Mouse (Mus musculus) hindbrain, postnatal 0 days (tissue): Measurements from ENCODE around the gene Runx3. TPM values are rescaled to one million over a fixed set of nuclear protein-coding genes. Genes with fewer than 3 reads are reported as not detected.

Experiments used
- ATAC-seq: fragments of 200-750 bp; cut with Nextera tagmentation; 2 replicates; pipeline ENCODE4 v1.8.0; 2017; ENCODE audit warnings: mild to moderate bottlenecking, moderate TSS enrichment, moderate library complexity
- DNase-seq: peaks from one replicate; pipeline ENCODE4 v3.0.0-alpha.2; 2015; ENCODE audit warnings: low spot score
- H3K27ac ChIP-seq: fragments of 300-500 bp; sonication (generic); 2 replicates; pipeline ENCODE4 v1.5.1; 2014; ENCODE audit warnings: mild to moderate bottlenecking
- H3K27me3 ChIP-seq: fragments of 300-500 bp; sonication (generic); 2 replicates; pipeline ENCODE4 v1.6.1; 2014; ENCODE audit warnings: low read length, mixed read lengths; ENCODE audit not compliant: insufficient read depth
- H3K36me3 ChIP-seq: fragments of 300-500 bp; sonication (generic); 2 replicates; pipeline ENCODE4 v1.6.1; 2014; ENCODE audit warnings: low read length, mixed read lengths; ENCODE audit not compliant: insufficient read depth
- H3K4me1 ChIP-seq: fragments of 300-500 bp; sonication (generic); 2 replicates; pipeline ENCODE4 v1.6.1; 2014; ENCODE audit warnings: antibody characterized with exemption, low read length, mixed read lengths; ENCODE audit not compliant: insufficient read depth
- H3K4me2 ChIP-seq: fragments of 300-500 bp; sonication (generic); 2 replicates; pipeline ENCODE4 v1.6.1; 2014; ENCODE audit warnings: low read depth, mild to moderate bottlenecking, low read length, moderate library complexity, mixed read lengths
- H3K4me3 ChIP-seq: fragments of 300-500 bp; sonication (generic); 2 replicates; pipeline ENCODE4 v1.5.1; 2014; ENCODE audit warnings: low read length
- H3K9ac ChIP-seq: fragments of 300-500 bp; sonication (generic); replicated peaks from 2 replicates; pipeline ENCODE4 v1.6.1; 2014; ENCODE audit warnings: mild to moderate bottlenecking, low read length, moderate library complexity, mixed read lengths
- H3K9me3 ChIP-seq: fragments of 300-500 bp; sonication (generic); 2 replicates; pipeline ENCODE4 v1.6.1; 2016; ENCODE audit warnings: low read length, mixed read lengths
- CTCF ChIP-seq: IDR thresholded peaks from 2 replicates; pipeline ENCODE4 v1.5.1; 2016; ENCODE audit warnings: antibody characterized with exemption, control low read depth, low read depth
- WGBS: fragments of 180-500 bp; shearing (Covaris S2); extraction: QIAGEN DNeasy Blood & Tissue Kit; methylation state at CpG from one replicate; pipeline ENCODE4 v1.1.7; 2014; 5-methylcytosine and 5-hydroxymethylcytosine counted together
- polyA plus RNA-seq: library from polyadenylated mRNA; unstranded; fragments of >200 nt; fragmentation: Nextera tagmentation; extraction: Ambion mirVana; gene quantifications from 2 replicates; pipeline ENCODE4 v1.2.1, GENCODE M21; 2015
- total RNA-seq: library from RNA; depleted of rRNA; stranded (reverse); fragments of >200 nt; gene quantifications from 2 replicates; pipeline ENCODE4 v1.2.3, GENCODE M21; 2014

Gene Runx3
- total and polyA plus RNA-seq, 2 experiments from 2014 or later: not detected

GRCm38 (mm10) chr4:135124732-135125131, 4.3 kb downstream of the Runx3 start:
- ATAC-seq (no peak), DNase-seq (no peak)
- H3K27ac ChIP-seq: no peak overlapping the region
- TF ChIP-seq CTCF: no peak
- H3K36me3 ChIP-seq: no peaks in the 10 kb centered on the region
- H3K9ac ChIP-seq: no peak overlapping the region
- no peaks in the 10 kb centered on the region for H3K4me1 ChIP-seq
- no peaks in the 10 kb centered on the region for H3K27me3 ChIP-seq
- no peak overlapping the region for H3K4me3 ChIP-seq
- no peaks in the 10 kb centered on the region for H3K9me3 ChIP-seq
- no peak overlapping the region for H3K4me2 ChIP-seq
- 95% methylated on average over 6 of the region's 6 CpGs for WGBS

GRCm38 (mm10) chr4:135125152-135125551, 4.7 kb downstream of the Runx3 start:
- H3K27ac ChIP-seq: no peak overlapping the region
- no peak for ATAC-seq
- no peaks in the 10 kb centered on the region for H3K9me3 ChIP-seq
- no peak overlapping the region for H3K9ac ChIP-seq
- no peak overlapping the region for H3K4me2 ChIP-seq
- H3K4me1 ChIP-seq: no peaks in the 10 kb centered on the region
- no peak for DNase-seq
- no peak overlapping the region for H3K4me3 ChIP-seq
- no peaks in the 10 kb centered on the region for H3K27me3 ChIP-seq
- no peak for TF ChIP-seq CTCF
- H3K36me3 ChIP-seq: no peaks in the 10 kb centered on the region
- WGBS: 84% methylated on average over 3 of the region's 3 CpGs

- TF ChIP-seq CTCF: no peak
- Histone ChIP-seq H3K36me3 (no peaks in the 10 kb centered on the region), H3K27ac (no peak overlapping the region), H3K27me3 (no peaks in the 10 kb centered on the region), H3K4me2 (no peak overlapping the region), H3K4me3 (no peak overlapping the region), H3K9ac (no peak overlapping the region), H3K9me3 (no peaks in the 10 kb centered on the region), H3K4me1 (no peaks in the 10 kb centered on the region)
- WGBS: 68% methylated on average over 5 of the region's 5 CpGs
- DNase-seq (no peak), ATAC-seq (no peak)
These were observed 5.9 kb downstream of the Runx3 start for GRCm38 (mm10) chr4:135126385-135126784.

GRCm38 (mm10) chr4:135128841-135129520, 8.5 kb downstream of the Runx3 start:
- DNase-seq (peak; percentile 54), ATAC-seq (peak; percentile 53; the same call in 1 of the 2 replicates)
- TF ChIP-seq CTCF: no peak
- Histone ChIP-seq H3K27ac (no peak overlapping the region), H3K4me3 (peak overlapping the region; percentile 29), H3K9ac (0 out of 2 replicates have a peak overlapping the region, but pooled peaks have one; percentile 13), H3K9me3 (no peaks in the 10 kb centered on the region), H3K4me1 (no peaks in the 10 kb centered on the region), H3K27me3 (no peaks in the 10 kb centered on the region), H3K36me3 (no peaks in the 10 kb centered on the region), H3K4me2 (peak overlapping the region; percentile 53)
- WGBS: 22% methylated on average over 22 of the region's 22 CpGs

GRCm38 (mm10) chr4:135130156-135130555, 9.7 kb downstream of the Runx3 start:
- Histone ChIP-seq H3K4me3 (no peak overlapping the region), H3K36me3 (no peaks in the 10 kb centered on the region), H3K27me3 (no peaks in the 10 kb centered on the region), H3K9me3 (no peaks in the 10 kb centered on the region), H3K4me2 (no peak overlapping the region), H3K4me1 (no peaks in the 10 kb centered on the region), H3K9ac (no peak overlapping the region), H3K27ac (no peak overlapping the region)
- no peak for TF ChIP-seq CTCF
- ATAC-seq (no peak), DNase-seq (no peak)
- 90% methylated on average over 6 of the region's 6 CpGs for WGBS

GRCm38 (mm10) chr4:135131145-135131544, 10.7 kb downstream of the Runx3 start:
- Histone ChIP-seq H3K9ac (no peak overlapping the region), H3K36me3 (no peaks in the 10 kb centered on the region), H3K27ac (no peak overlapping the region), H3K9me3 (no peaks in the 10 kb centered on the region), H3K4me2 (no peak overlapping the region), H3K27me3 (no peaks in the 10 kb centered on the region), H3K4me1 (no peaks in the 10 kb centered on the region), H3K4me3 (no peak overlapping the region)
- DNase-seq: no peak
- no peak for ATAC-seq
- 80% methylated on average over 6 of the region's 6 CpGs for WGBS
- TF ChIP-seq CTCF: no peak

GRCm38 (mm10) chr4:135132797-135133196, 12.3 kb downstream of the Runx3 start:
- no peak for DNase-seq
- ATAC-seq: no peak
- Histone ChIP-seq H3K9me3 (no peaks in the 10 kb centered on the region), H3K4me3 (no peak overlapping the region), H3K36me3 (no peaks in the 10 kb centered on the region), H3K4me1 (no peaks in the 10 kb centered on the region), H3K9ac (no peak overlapping the region), H3K27ac (no peak overlapping the region), H3K27me3 (no peaks in the 10 kb centered on the region), H3K4me2 (no peak overlapping the region)
- TF ChIP-seq CTCF: no peak
- 89% methylated on average over 12 of the region's 12 CpGs for WGBS
